Mouse (Mus musculus) liver, adult 2 months (tissue): Measurements from ENCODE around the gene Plch1. TPM values are rescaled to one million over a fixed set of nuclear protein-coding genes. Genes with fewer than 3 reads are reported as not detected.

Experiments
- DNase-seq: peaks from one replicate; pipeline ENCODE4 v3.0.0-alpha.2; 2011; ENCODE audit warnings: low read depth, low spot score; ENCODE audit errors: extremely low read depth
- H3K27ac ChIP-seq: fragments of 200-500 bp; replicated peaks from 2 replicates; pipeline ENCODE4 v1.5.1; 2012; ENCODE audit warnings: low read depth, mild to moderate bottlenecking, control low read depth, inconsistent platforms, low read length; ENCODE audit not compliant: insufficient read depth
- H3K27me3 ChIP-seq: fragments of 200-500 bp; 2 replicates; pipeline ENCODE4 v1.6.1; 2012; ENCODE audit warnings: mild to moderate bottlenecking, moderate library complexity, low read length, inconsistent platforms; ENCODE audit not compliant: control insufficient read depth, insufficient read depth
- H3K36me3 ChIP-seq: fragments of 200-500 bp; 2 replicates; pipeline ENCODE4 v1.6.1; 2012; ENCODE audit warnings: low read length, inconsistent platforms; ENCODE audit not compliant: control insufficient read depth, insufficient read depth
- H3K4me1 ChIP-seq: fragments of 200-500 bp; 2 replicates; pipeline ENCODE4 v1.6.1; 2011; ENCODE audit warnings: low read length; ENCODE audit not compliant: control insufficient read depth, insufficient read depth
- H3K4me3 ChIP-seq: fragments of 200-500 bp; 2 replicates; pipeline ENCODE4 v1.5.1; 2011; ENCODE audit warnings: low read depth, mild to moderate bottlenecking, control low read depth, low read length, moderate library complexity; ENCODE audit not compliant: insufficient read depth
- H3K79me2 ChIP-seq: fragments of 200-500 bp; 2 replicates; pipeline ENCODE4 v1.6.1; 2012; ENCODE audit warnings: inconsistent platforms, mild to moderate bottlenecking, low read length, moderate library complexity; ENCODE audit not compliant: control insufficient read depth, insufficient read depth
- H3K9ac ChIP-seq: fragments of 200-500 bp; 2 replicates; pipeline ENCODE4 v1.6.1; 2012; ENCODE audit warnings: low read depth, mild to moderate bottlenecking, control low read depth, inconsistent platforms, low read length
- CTCF ChIP-seq: fragments of 200-500 bp; IDR thresholded peaks from 2 replicates; pipeline ENCODE4 v1.5.1; 2011; ENCODE audit warnings: low read depth, low read length, control low read depth
- POLR2A ChIP-seq: fragments of 200-500 bp; IDR thresholded peaks from 2 replicates; pipeline ENCODE4 v1.6.1; 2011; ENCODE audit warnings: low read length, control low read depth; ENCODE audit not compliant: insufficient read depth; ENCODE audit errors: extremely low read depth
- WGBS: fragments of 180-500 bp; shearing (Covaris S2); methylation state at CpG from one replicate; pipeline ENCODE4 v1.1.7; 2018; 5-methylcytosine and 5-hydroxymethylcytosine counted together
- polyA plus RNA-seq: library from polyadenylated mRNA; depleted of rRNA; stranded (reverse); fragments of >200 nt; gene quantifications from 2 replicates; pipeline ENCODE4 v1.2.3, GENCODE M21; 2012
- total RNA-seq: library from RNA; depleted of rRNA; stranded (reverse); fragments of >200 nt; gene quantifications from 2 replicates; pipeline ENCODE4 v1.2.3, GENCODE M21; 2014

The Plch1 gene
- total and polyA plus RNA-seq, 2 experiments, result under 0.01 TPM; not detected in 1

DNA sequence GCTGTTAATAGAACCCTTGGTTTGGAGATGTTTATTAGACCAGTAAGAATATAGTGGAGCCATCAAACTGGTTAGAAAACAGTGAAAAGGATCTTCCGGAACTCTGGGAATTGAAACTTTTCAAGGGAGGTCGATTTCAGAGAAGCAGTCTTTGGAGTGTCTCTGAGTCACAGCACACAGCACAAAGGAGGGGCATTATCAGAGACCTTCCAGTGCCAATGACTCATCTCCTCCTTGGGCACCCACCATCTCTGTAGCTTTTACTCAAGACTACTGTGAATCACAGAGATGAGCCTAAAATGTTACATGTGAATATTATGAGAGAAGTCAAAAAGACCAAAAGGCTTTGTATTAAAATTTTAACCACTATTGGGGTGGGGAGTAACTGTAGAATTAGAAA lies 93.8 kb downstream of the Plch1 start:
- H3K36me3 ChIP-seq, result no peaks in the 10 kb centered on the region
- peaks cover 2% of the 10 kb centered on the region; the same call in 1 of the 2 replicates for H3K4me1 ChIP-seq
- WGBS, result 83% methylated on average over 2 of the region's 2 CpGs
- H3K4me3 ChIP-seq, result no peak overlapping the region
- no peak overlapping the region for H3K9ac ChIP-seq
- no peak for DNase-seq
- TF ChIP-seq CTCF (no peak), POLR2A (no peak)
- no peaks in the 10 kb centered on the region for H3K79me2 ChIP-seq
- H3K27me3 ChIP-seq, result no peaks in the 10 kb centered on the region
- H3K27ac ChIP-seq, result no peak overlapping the region

DNA sequence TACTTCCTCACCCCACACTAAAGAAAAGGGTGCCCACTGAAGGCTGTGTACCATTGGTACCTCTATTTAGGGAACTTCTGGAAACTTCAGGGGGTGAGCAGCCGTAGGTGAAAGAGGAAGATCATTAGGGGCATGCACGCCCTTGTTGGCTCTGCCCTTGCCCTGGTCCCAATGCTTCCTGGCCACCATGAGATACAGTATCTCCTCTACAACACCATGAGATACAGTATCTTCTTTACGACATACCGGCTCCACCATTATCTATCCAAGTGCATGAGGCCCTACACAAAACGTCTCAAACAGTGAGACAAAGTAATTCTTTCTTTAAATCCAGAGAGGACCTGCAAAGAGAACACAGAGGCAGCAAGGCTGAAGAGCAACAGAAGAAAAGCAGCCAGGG lies 98.6 kb downstream of the Plch1 start:
- Histone ChIP-seq H3K27me3 (no peaks in the 10 kb centered on the region), H3K4me3 (no peak overlapping the region), H3K27ac (no peak overlapping the region), H3K36me3 (no peaks in the 10 kb centered on the region), H3K4me1 (no peaks in the 10 kb centered on the region), H3K9ac (no peak overlapping the region), H3K79me2 (no peaks in the 10 kb centered on the region)
- TF ChIP-seq POLR2A, result no peak
- TF ChIP-seq CTCF, result no peak
- WGBS, result 75% methylated on average over 5 of the region's 5 CpGs
- DNase-seq, result no peak

DNA sequence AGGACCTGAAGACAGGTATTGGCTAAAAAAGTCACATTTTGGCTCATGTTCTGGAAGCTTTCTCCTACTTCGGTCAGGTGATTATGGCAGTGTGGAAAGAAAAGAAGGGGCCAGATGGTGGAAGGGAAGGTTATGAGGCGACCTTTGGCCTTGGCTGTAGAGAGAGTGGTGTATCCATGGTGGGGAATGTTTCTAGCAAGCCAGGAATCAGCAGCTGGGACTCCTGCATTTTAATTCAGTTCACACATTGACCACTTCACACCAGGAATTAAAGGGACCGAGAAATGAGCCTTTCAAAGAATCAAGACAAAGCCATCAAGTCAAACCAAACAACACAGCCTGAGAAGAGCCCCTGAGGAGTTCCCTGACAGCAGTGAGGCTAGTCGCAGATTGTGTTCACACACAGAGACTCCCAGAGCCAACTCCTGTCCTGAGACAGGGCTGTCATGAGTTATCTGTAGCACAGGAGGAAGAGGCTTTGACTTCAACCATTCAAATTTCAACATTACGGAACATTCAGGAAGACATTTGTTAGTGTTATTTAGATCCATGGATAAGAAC lies 112.4 kb downstream of the Plch1 start:
- Histone ChIP-seq H3K4me1 (no peaks in the 10 kb centered on the region), H3K27ac (no peak overlapping the region), H3K27me3 (no peaks in the 10 kb centered on the region), H3K36me3 (no peaks in the 10 kb centered on the region), H3K79me2 (no peaks in the 10 kb centered on the region), H3K9ac (no peak overlapping the region), H3K4me3 (no peak overlapping the region)
- DNase-seq, result no peak
- TF ChIP-seq POLR2A (no peak), CTCF (no peak)
- WGBS, result 62% methylated on average over 5 of the region's 5 CpGs

DNA sequence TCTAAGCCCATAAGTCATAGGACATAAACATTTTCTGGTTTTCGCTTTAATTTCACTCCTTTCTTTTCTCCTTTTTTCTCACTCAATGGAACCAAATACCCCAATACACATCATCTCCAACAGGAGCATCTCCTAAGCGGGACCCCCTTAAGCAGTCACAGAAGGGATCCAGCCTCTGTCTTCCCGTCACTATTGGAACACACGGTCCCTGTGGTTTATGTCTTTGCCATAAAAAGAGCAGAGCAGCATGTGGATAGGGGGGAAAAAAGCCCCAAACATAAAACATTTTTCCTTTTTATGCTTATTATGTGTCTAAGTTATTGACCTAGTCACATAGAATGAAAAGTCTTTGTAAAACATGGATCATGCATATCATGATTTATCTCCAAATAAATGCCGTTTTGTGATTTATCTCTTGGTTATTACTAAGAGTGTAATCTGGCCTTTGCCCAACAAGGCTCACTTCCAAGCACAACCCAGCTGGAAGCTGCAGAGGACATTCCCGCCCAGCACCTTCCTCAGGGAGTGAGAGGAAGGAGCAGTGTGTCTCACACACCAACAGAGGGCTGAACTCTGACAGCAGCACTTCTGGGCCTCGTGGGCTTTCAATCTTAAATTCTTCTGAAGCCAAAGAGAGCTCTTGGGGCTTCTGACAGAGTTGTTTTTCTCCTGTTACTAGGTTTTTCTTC lies 126.5 kb downstream of the Plch1 start:
- H3K27ac ChIP-seq, result no peak overlapping the region
- no peak overlapping the region for H3K4me3 ChIP-seq
- 77% methylated on average over 7 of the region's 7 CpGs for WGBS
- H3K36me3 ChIP-seq, result no peaks in the 10 kb centered on the region
- DNase-seq, result no peak
- TF ChIP-seq POLR2A (no peak), CTCF (no peak)
- H3K27me3 ChIP-seq, result no peaks in the 10 kb centered on the region
- no peaks in the 10 kb centered on the region for H3K4me1 ChIP-seq
- no peak overlapping the region for H3K9ac ChIP-seq
- H3K79me2 ChIP-seq, result no peaks in the 10 kb centered on the region

DNA sequence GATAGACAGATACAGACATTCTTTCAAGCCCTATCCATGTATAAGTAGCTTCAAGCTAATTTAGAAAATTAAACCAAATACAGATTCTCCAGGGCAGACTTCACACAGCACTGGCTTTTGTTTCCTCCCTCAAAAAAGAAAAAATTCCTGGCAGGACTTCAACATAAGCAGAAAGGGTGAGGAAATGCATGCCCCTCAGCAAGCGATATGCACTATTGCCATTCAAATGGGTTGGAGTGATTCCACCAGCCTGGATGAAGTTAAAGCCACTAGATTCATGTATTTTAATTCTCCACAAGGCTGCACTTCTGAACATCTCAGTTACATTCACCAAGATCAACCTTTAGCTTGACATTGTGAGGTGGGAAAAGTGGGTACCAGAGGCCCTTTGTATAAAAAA lies 138.5 kb downstream of the Plch1 start:
- H3K27ac ChIP-seq, result no peak overlapping the region
- H3K9ac ChIP-seq, result no peak overlapping the region
- no peaks in the 10 kb centered on the region for H3K36me3 ChIP-seq
- TF ChIP-seq CTCF (no peak), POLR2A (no peak)
- no peak overlapping the region for H3K4me3 ChIP-seq
- no peaks in the 10 kb centered on the region for H3K4me1 ChIP-seq
- DNase-seq, result no peak
- H3K27me3 ChIP-seq, result no peaks in the 10 kb centered on the region
- WGBS, result 95% methylated on average over 1 of the region's 1 CpGs
- no peaks in the 10 kb centered on the region for H3K79me2 ChIP-seq

DNA sequence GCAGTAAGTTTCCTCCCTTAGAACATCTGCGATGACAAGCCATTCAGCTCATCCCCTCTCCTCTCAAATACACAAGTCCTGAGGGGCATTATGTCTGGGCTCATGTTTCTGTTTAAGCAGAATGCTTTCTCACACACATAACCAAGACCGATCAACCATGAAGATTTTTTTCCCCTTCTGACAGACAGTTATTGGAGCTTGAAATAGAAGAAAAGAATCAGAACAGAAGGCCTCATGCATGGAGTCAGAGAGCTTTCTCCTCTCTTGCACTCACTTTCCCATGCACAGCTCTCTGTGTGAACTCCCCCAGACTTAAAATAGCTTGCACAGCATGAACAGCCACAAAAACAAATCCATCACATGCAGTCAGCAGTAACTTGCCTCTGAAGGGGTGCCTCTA lies 159.2 kb downstream of the Plch1 start:
- DNase-seq, result no peak
- Histone ChIP-seq H3K79me2 (no peaks in the 10 kb centered on the region), H3K27me3 (no peaks in the 10 kb centered on the region), H3K9ac (no peak overlapping the region), H3K36me3 (no peaks in the 10 kb centered on the region), H3K4me1 (no peaks in the 10 kb centered on the region), H3K4me3 (no peak overlapping the region), H3K27ac (no peak overlapping the region)
- 94% methylated on average over 2 of the region's 2 CpGs for WGBS
- TF ChIP-seq CTCF (no peak), POLR2A (no peak)
